Mouse (Mus musculus): Measurements from ENCODE around the gene G3bp1. TPM values are rescaled to one million over a fixed set of nuclear protein-coding genes. Genes with fewer than 3 reads are reported as not detected.
A peak's percentile ranks its signal among the peaks of the same experiment; 100 is the strongest.

G3bp1 gene
- polyA plus RNA-seq, 2 experiments = 27.7 to 58.4 TPM

- Histone ChIP-seq H3K27me3 (ENCODE audit: control insufficient read depth, insufficient read depth, low read length) (no peaks in the 10 kb centered on the region), H3K4me1 (replicated peaks; ENCODE audit: control insufficient read depth in 2 of 2, insufficient read depth in 2 of 2, low read length in 1 of 2) (peaks cover 10 to 30% of the 10 kb centered on the region in 2 experiments), H3K9ac (replicated peaks) (peak within 1 kb of the TSS; percentile 62), H3K9me3 (ENCODE audit: control insufficient read depth, low read length) (no peaks in the 10 kb centered on the region), H3K4me2 (ENCODE audit: low read depth) (peak within 1 kb of the TSS; percentile 89), H3K27ac (peak within 1 kb of the TSS; percentile 78), H3K36me3 (replicated peaks; ENCODE audit: control insufficient read depth, insufficient read depth, low read depth) (no peaks in the 10 kb centered on the region), H3K4me3 (ENCODE audit: insufficient read depth in 1 of 2, low read depth in 2 of 2, low read length in 2 of 2) (peak within 1 kb of the TSS; percentile 62 to 77)
- ATAC-seq (ENCODE audit: insufficient read depth) = peak; percentile 98
- peak; percentile 95 to 97 (median 96) for DNase-seq (ENCODE audit: low read depth in 3 of 3, low spot score in 3 of 3)
- no peak for TF ChIP-seq CTCF (IDR thresholded peaks at IDR 0.05; ENCODE audit: low read depth)
- no peak for TF ChIP-seq EP300 (IDR thresholded peaks at IDR 0.05; ENCODE audit: low read depth)
- under 1% methylated on average over 33 of the region's 36 CpGs for WGBS (ENCODE audit: insufficient replicate concordance)
Measured at GRCm38 (mm10) chr11:55461019-55461645, 8.4 kb upstream of the G3bp1 start, which contains the start of gene Atox1. Gene Atox1, minus strand, starts transcription at chr11:55461239.

GRCm38 (mm10) chr11:55462149-55462548 is 7.3 kb upstream of the G3bp1 start:
- Histone ChIP-seq H3K36me3 (replicated peaks; ENCODE audit: control insufficient read depth, insufficient read depth, low read depth) (no peaks in the 10 kb centered on the region), H3K4me3 (ENCODE audit: insufficient read depth in 1 of 2, low read depth in 2 of 2, low read length in 2 of 2) (no peak overlapping the region), H3K9ac (replicated peaks) (no peak overlapping the region), H3K4me1 (replicated peaks; ENCODE audit: control insufficient read depth in 2 of 2, insufficient read depth in 2 of 2, low read length in 1 of 2) (peaks cover 10 to 30% of the 10 kb centered on the region in 2 experiments), H3K4me2 (ENCODE audit: low read depth) (no peak overlapping the region), H3K9me3 (ENCODE audit: control insufficient read depth, low read length) (no peaks in the 10 kb centered on the region), H3K27me3 (ENCODE audit: control insufficient read depth, insufficient read depth, low read length) (no peaks in the 10 kb centered on the region), H3K27ac (no peak overlapping the region)
- WGBS (ENCODE audit: insufficient replicate concordance) = 81% methylated on average over 9 of the region's 9 CpGs
- TF ChIP-seq EP300 (IDR thresholded peaks at IDR 0.05; ENCODE audit: low read depth) = no peak
- no peak for TF ChIP-seq CTCF (IDR thresholded peaks at IDR 0.05; ENCODE audit: low read depth)
- DNase-seq (ENCODE audit: low read depth in 3 of 3, low spot score in 3 of 3) = no peak
- no peak for ATAC-seq (ENCODE audit: insufficient read depth)

- H3K27me3 ChIP-seq (ENCODE audit: control insufficient read depth, insufficient read depth, low read length) = no peaks in the 10 kb centered on the region
- ATAC-seq (ENCODE audit: insufficient read depth) (no peak), DNase-seq (ENCODE audit: low read depth in 3 of 3, low spot score in 3 of 3) (no peak)
- H3K27ac ChIP-seq = no peak overlapping the region
- WGBS (ENCODE audit: insufficient replicate concordance) = 76% methylated on average over 10 of the region's 10 CpGs
- no peak overlapping the region for H3K4me2 ChIP-seq (ENCODE audit: low read depth)
- no peak overlapping the region for H3K9ac ChIP-seq (replicated peaks)
- peaks cover 11 to 24% of the 10 kb centered on the region in 2 experiments for H3K4me1 ChIP-seq (replicated peaks; ENCODE audit: control insufficient read depth in 2 of 2, insufficient read depth in 2 of 2, low read length in 1 of 2)
- no peaks in the 10 kb centered on the region for H3K9me3 ChIP-seq (ENCODE audit: control insufficient read depth, low read length)
- H3K36me3 ChIP-seq (replicated peaks; ENCODE audit: control insufficient read depth, insufficient read depth, low read depth) = no peaks in the 10 kb centered on the region
- TF ChIP-seq EP300 (IDR thresholded peaks at IDR 0.05; ENCODE audit: low read depth) = no peak
- no peak for TF ChIP-seq CTCF (IDR thresholded peaks at IDR 0.05; ENCODE audit: low read depth)
- no peak overlapping the region for H3K4me3 ChIP-seq (ENCODE audit: insufficient read depth in 1 of 2, low read depth in 2 of 2, low read length in 2 of 2)
Measured at GRCm38 (mm10) chr11:55464707-55465106, 4.8 kb upstream of the G3bp1 start.

GRCm38 (mm10) chr11:55465177-55465576 is 4.3 kb upstream of the G3bp1 start:
- ATAC-seq (ENCODE audit: insufficient read depth) = no peak
- no peak overlapping the region; the same call in 1 of the 2 replicates for H3K4me2 ChIP-seq (ENCODE audit: low read depth)
- 65% methylated on average over 3 of the region's 3 CpGs for WGBS (ENCODE audit: insufficient replicate concordance)

GRCm38 (mm10) chr11:55468012-55468411 is 1.5 kb upstream of the G3bp1 start:
- Histone ChIP-seq H3K4me2 (ENCODE audit: low read depth) (peak overlapping the region; percentile 98), H3K9ac (replicated peaks) (peak overlapping the region; percentile 81), H3K27me3 (ENCODE audit: control insufficient read depth, insufficient read depth, low read length) (no peaks in the 10 kb centered on the region), H3K4me3 (ENCODE audit: insufficient read depth in 1 of 2, low read depth in 2 of 2, low read length in 2 of 2) (peak overlapping the region; percentile 88 to 98), H3K36me3 (replicated peaks; ENCODE audit: control insufficient read depth, insufficient read depth, low read depth) (peaks cover 5% of the 10 kb centered on the region), H3K27ac (peak overlapping the region; percentile 86), H3K9me3 (ENCODE audit: control insufficient read depth, low read length) (no peaks in the 10 kb centered on the region), H3K4me1 (replicated peaks; ENCODE audit: control insufficient read depth in 2 of 2, insufficient read depth in 2 of 2, low read length in 1 of 2) (peaks cover 9 to 16% of the 10 kb centered on the region in 2 experiments)
- 61% methylated on average over 10 of the region's 10 CpGs for WGBS (ENCODE audit: insufficient replicate concordance)
- TF ChIP-seq EP300 (IDR thresholded peaks at IDR 0.05; ENCODE audit: low read depth) (no peak), CTCF (IDR thresholded peaks at IDR 0.05; ENCODE audit: low read depth) (no peak)
- DNase-seq (ENCODE audit: low read depth in 3 of 3, low spot score in 3 of 3) = no peak
- no peak for ATAC-seq (ENCODE audit: insufficient read depth)

More at GRCm38 (mm10) chr11:55465177-55465576, 4.3 kb upstream of the G3bp1 start:
- H3K9me3 ChIP-seq (ENCODE audit: control insufficient read depth, low read length) = no peaks in the 10 kb centered on the region
- H3K27me3 ChIP-seq (ENCODE audit: control insufficient read depth, insufficient read depth, low read length) = no peaks in the 10 kb centered on the region
- H3K4me3 ChIP-seq (ENCODE audit: insufficient read depth in 1 of 2, low read depth in 2 of 2, low read length in 2 of 2) = no peak overlapping the region
- H3K4me1 ChIP-seq (replicated peaks; ENCODE audit: control insufficient read depth in 2 of 2, insufficient read depth in 2 of 2, low read length in 1 of 2) = peaks cover 11 to 20% of the 10 kb centered on the region in 2 experiments
- H3K27ac ChIP-seq = no peak overlapping the region
- no peak overlapping the region for H3K9ac ChIP-seq (replicated peaks)
- no peaks in the 10 kb centered on the region for H3K36me3 ChIP-seq (replicated peaks; ENCODE audit: control insufficient read depth, insufficient read depth, low read depth)
- no peak for TF ChIP-seq CTCF (IDR thresholded peaks at IDR 0.05; ENCODE audit: low read depth)
- no peak for TF ChIP-seq EP300 (IDR thresholded peaks at IDR 0.05; ENCODE audit: low read depth)
- no peak for DNase-seq (ENCODE audit: low read depth in 3 of 3, low spot score in 3 of 3)

Measured in liver, embryonic 14.5 days (tissue).